Mouse (Mus musculus): ENCODE data around the gene Tmem126b. TPM values are rescaled to one million over a fixed set of nuclear protein-coding genes. Genes with fewer than 3 reads are reported as not detected.
A peak's percentile ranks its signal among the peaks of the same experiment; 100 is the strongest.

The Tmem126b gene
- polyA plus RNA-seq, 1 experiment, result 10.7 TPM

DNA sequence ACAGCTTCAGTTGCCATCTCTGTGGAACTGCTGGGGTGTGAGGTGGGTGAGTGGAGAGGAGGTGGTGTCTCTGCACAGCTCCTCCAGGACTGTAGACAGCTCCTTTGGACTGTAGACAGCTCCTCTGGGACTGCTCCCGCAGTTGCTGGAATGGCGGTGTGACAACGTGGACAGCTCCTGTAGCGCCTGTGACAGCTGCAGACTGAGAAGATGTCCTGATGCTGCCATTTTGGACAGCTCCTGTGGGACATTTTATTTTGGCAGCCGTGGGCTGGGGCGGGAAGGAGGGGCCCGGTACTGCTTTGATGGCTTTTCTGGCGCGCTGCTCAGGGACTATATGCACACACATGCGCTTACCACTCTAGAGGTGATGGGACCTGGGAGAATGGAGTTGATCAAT lies 15.5 kb downstream of the Tmem126b start:
- no peak overlapping the region for H3K27ac ChIP-seq (ENCODE audit: control insufficient read depth, insufficient read depth, low read depth, low read length, poor library complexity)
- no peak for TF ChIP-seq POLR2A (IDR thresholded peaks at IDR 0.05; ENCODE audit: borderline replicate concordance, control insufficient read depth, low read depth, low read length)
- no peak for TF ChIP-seq CTCF (IDR thresholded peaks at IDR 0.05; ENCODE audit: control insufficient read depth, insufficient read depth, low read length)
- no peaks in the 10 kb centered on the region; the same call in 1 of the 2 replicates for H3K4me1 ChIP-seq (ENCODE audit: control insufficient read depth, insufficient read depth, low read length)
- no peak overlapping the region for H3K4me3 ChIP-seq (replicated peaks; ENCODE audit: control insufficient read depth, low read depth, low read length)
- 73% methylated on average over 10 of the region's 10 CpGs for WGBS

- no peak for TF ChIP-seq CTCF (IDR thresholded peaks at IDR 0.05; ENCODE audit: control insufficient read depth, insufficient read depth, low read length)
- no peak for TF ChIP-seq POLR2A (IDR thresholded peaks at IDR 0.05; ENCODE audit: borderline replicate concordance, control insufficient read depth, low read depth, low read length)
- no peaks in the 10 kb centered on the region; the same call in 1 of the 2 replicates for H3K4me1 ChIP-seq (ENCODE audit: control insufficient read depth, insufficient read depth, low read length)
- WGBS, result 3% methylated on average over 10 of the region's 10 CpGs
Observed at GRCm38 (mm10) chr7:90457517-90457916, 18.3 kb downstream of the Tmem126b start.

DNA sequence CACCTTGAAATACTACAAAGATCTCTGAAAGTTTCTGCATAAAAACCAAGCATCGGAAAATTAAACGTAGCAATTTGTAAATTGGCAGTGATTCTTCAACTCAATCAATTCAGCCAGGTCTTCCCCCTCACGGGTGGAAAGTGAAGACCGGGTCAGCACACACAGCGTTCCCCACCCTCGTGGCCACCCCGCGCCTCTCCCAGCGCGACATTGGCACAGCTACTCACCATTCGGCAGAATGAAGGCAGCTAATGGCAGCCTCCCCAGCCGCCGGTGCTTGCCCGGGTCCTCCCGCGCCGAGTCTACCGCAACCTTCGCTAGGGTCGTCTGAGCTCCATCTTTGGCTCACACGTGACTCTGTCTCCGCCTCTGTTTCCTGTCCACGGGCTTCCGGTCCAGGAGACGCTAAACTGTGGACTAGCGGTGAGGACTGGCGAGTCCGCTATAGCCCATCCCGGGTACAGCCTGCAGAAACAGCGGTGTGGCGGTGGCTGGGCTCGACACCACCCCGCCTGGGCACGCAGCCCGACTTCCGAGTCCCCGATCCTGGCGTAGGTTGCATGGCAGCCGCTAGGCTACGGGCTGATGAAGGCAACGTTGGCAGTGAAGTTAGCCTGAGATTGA lies 18.8 kb downstream of the Tmem126b start, which contains the start of gene Tmem126a:
Gene Tmem126a, minus strand, starts transcription at position 385 of the 624 bp plus-strand sequence.
- Histone ChIP-seq H3K4me3 (replicated peaks; ENCODE audit: control insufficient read depth, low read depth, low read length) (peak within 1 kb of the TSS; percentile 79), H3K4me1 (ENCODE audit: control insufficient read depth, insufficient read depth, low read length) (no peaks in the 10 kb centered on the region; the same call in 1 of the 2 replicates), H3K27ac (ENCODE audit: control insufficient read depth, insufficient read depth, low read depth, low read length, poor library complexity) (peak within 1 kb of the TSS; percentile 9)
- WGBS, result under 1% methylated on average over 41 of the region's 41 CpGs
- TF ChIP-seq POLR2A (IDR thresholded peaks at IDR 0.05; ENCODE audit: borderline replicate concordance, control insufficient read depth, low read depth, low read length), result peak; percentile 92; the same call in 1 of the 2 replicates
- TF ChIP-seq CTCF (IDR thresholded peaks at IDR 0.05; ENCODE audit: control insufficient read depth, insufficient read depth, low read length), result peak; percentile 30; the same call in 1 of the 2 replicates

More at GRCm38 (mm10) chr7:90457517-90457916, 18.3 kb downstream of the Tmem126b start:
- Histone ChIP-seq H3K4me3 (replicated peaks; ENCODE audit: control insufficient read depth, low read depth, low read length) (peak overlapping the region; percentile 79), H3K27ac (ENCODE audit: control insufficient read depth, insufficient read depth, low read depth, low read length, poor library complexity) (peak overlapping the region; percentile 9; the same call in 1 of the 2 replicates)

DNA sequence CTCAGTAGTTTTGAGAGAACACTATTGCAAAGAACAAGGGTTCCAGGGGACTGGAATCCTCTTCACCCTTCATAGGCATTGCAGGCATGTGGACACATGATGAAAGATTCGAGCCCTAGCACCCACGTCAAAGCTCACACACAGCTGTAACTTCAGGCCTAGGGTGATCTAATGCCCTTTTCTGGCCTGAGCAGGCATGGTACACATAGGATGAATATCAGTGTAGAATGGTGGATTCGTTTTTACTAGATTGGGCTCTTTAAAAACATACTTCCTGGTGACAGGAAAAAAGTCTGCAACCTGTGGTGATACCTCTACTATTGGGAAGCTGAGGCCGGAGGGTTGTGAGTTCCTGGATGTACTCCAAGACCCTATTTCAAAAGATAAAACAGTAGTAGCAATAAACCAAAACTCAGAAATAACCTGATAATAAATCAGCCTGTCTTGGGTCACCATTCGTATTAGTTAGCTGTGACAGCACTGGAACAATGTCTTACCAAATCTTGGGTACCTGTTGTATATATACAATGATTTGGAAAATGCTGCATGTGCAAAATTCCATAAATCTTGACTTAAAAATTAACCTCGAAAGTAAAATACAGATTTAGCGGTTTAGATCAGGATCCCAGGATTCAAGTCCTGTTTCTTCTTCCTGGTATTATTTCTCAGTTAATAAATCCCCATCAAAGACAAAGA lies 19.5 kb downstream of the Tmem126b start:
- H3K4me3 ChIP-seq (replicated peaks; ENCODE audit: control insufficient read depth, low read depth, low read length), result no peak overlapping the region

DNA sequence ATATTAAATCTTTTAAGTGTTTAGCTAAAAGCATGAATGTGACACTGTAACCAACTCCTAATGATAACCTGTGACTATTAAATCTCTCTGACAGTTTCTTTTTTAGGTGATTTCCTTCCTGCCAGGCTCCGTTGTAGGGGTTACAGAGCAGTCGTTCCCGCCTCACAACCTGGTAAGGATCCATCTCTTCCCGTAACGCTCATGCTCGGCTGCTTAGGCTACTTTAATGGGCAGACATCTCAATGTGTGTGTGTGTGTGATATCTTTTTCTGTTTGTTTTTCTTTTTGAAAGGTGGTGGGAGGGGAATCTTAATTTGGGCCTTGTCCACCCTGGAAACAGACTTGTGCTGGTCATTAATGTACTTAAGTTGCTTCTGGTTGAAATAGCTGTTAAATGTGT lies 31.6 kb downstream of the Tmem126b start:
- Histone ChIP-seq H3K4me1 (ENCODE audit: control insufficient read depth, insufficient read depth, low read length) (no peaks in the 10 kb centered on the region; the same call in 1 of the 2 replicates), H3K4me3 (replicated peaks; ENCODE audit: control insufficient read depth, low read depth, low read length) (peak overlapping the region; percentile 95), H3K27ac (ENCODE audit: control insufficient read depth, insufficient read depth, low read depth, low read length, poor library complexity) (no peak overlapping the region)
- no peak for TF ChIP-seq POLR2A (IDR thresholded peaks at IDR 0.05; ENCODE audit: borderline replicate concordance, control insufficient read depth, low read depth, low read length)
- TF ChIP-seq CTCF (IDR thresholded peaks at IDR 0.05; ENCODE audit: control insufficient read depth, insufficient read depth, low read length), result no peak
- WGBS, result 2% methylated on average over 6 of the region's 6 CpGs

More for the DNA sequence above, 19.5 kb downstream of the Tmem126b start:
- Histone ChIP-seq H3K4me1 (ENCODE audit: control insufficient read depth, insufficient read depth, low read length) (no peaks in the 10 kb centered on the region; the same call in 1 of the 2 replicates), H3K27ac (ENCODE audit: control insufficient read depth, insufficient read depth, low read depth, low read length, poor library complexity) (no peak overlapping the region)
- 8% methylated on average over 7 of the region's 7 CpGs for WGBS
- TF ChIP-seq CTCF (IDR thresholded peaks at IDR 0.05; ENCODE audit: control insufficient read depth, insufficient read depth, low read length) (no peak), POLR2A (IDR thresholded peaks at IDR 0.05; ENCODE audit: borderline replicate concordance, control insufficient read depth, low read depth, low read length) (no peak)

GRCm38 (mm10) chr7:90443101-90444091 lies 32.4 kb downstream of the Tmem126b start:
- peak; percentile 15; the same call in 1 of the 2 replicates for TF ChIP-seq CTCF (IDR thresholded peaks at IDR 0.05; ENCODE audit: control insufficient read depth, insufficient read depth, low read length)
- peak; percentile 34; the same call in 1 of the 2 replicates for TF ChIP-seq POLR2A (IDR thresholded peaks at IDR 0.05; ENCODE audit: borderline replicate concordance, control insufficient read depth, low read depth, low read length)
- H3K27ac ChIP-seq (ENCODE audit: control insufficient read depth, insufficient read depth, low read depth, low read length, poor library complexity), result peak overlapping the region; percentile 95
- under 1% methylated on average over 123 of the region's 123 CpGs for WGBS

GRCm38 (mm10) chr7:90442518-90443080 lies 33.2 kb downstream of the Tmem126b start, which contains the start of gene Crebzf:
Crebzf (plus strand) TSS chr7:90442729.
- Histone ChIP-seq H3K4me3 (replicated peaks; ENCODE audit: control insufficient read depth, low read depth, low read length) (peak within 1 kb of the TSS; percentile 95), H3K4me1 (ENCODE audit: control insufficient read depth, insufficient read depth, low read length) (no peaks in the 10 kb centered on the region; the same call in 1 of the 2 replicates), H3K27ac (ENCODE audit: control insufficient read depth, insufficient read depth, low read depth, low read length, poor library complexity) (peak within 1 kb of the TSS; percentile 95)
- peak; percentile 85; the same call in 1 of the 2 replicates for TF ChIP-seq POLR2A (IDR thresholded peaks at IDR 0.05; ENCODE audit: borderline replicate concordance, control insufficient read depth, low read depth, low read length)
- peak; percentile 10; the same call in 1 of the 2 replicates for TF ChIP-seq CTCF (IDR thresholded peaks at IDR 0.05; ENCODE audit: control insufficient read depth, insufficient read depth, low read length)
- under 1% methylated on average over 54 of the region's 54 CpGs for WGBS

More at GRCm38 (mm10) chr7:90443101-90444091, 32.4 kb downstream of the Tmem126b start:
- Histone ChIP-seq H3K4me3 (replicated peaks; ENCODE audit: control insufficient read depth, low read depth, low read length) (peak overlapping the region; percentile 95), H3K4me1 (ENCODE audit: control insufficient read depth, insufficient read depth, low read length) (no peaks in the 10 kb centered on the region; the same call in 1 of the 2 replicates)
